In genomic region chr10:9722519-9723303, GRCm38 (mm10) we compare ENCODE assay signal across 1 mouse cellular context.
TF ChIP-seq lines count a peak whose summit lies in the region.

No protein-coding gene starts in this region.

TF ChIP-seq in CH12.LX, 34 proteins besides CTCF, POLR2A, EP300 and RAD21 (continued from another document):
- TF ChIP-seq ZC3H11A (IDR thresholded peaks at IDR 0.05; ENCODE audit: low read depth, low read length) = no peak
